Mouse (Mus musculus) adrenal gland, adult 2 months (tissue): ENCODE measurements around the gene Gbp2. TPM values are rescaled to one million over a fixed set of nuclear protein-coding genes. Genes with fewer than 3 reads are reported as not detected.

Source experiments
- microRNA-seq, 2 experiments: library from miRNA; unstranded; fragments of <30 nt; microRNA quantifications; one replicate each; pipeline ENCODE4 v1.2.0; 2021
- polyA plus RNA-seq: library from polyadenylated mRNA; depleted of rRNA; stranded (reverse); fragments of >200 nt; gene quantifications from 2 replicates; pipeline ENCODE4 v1.2.3, GENCODE M21; 2012; rRNA removed
- total RNA-seq, 2 experiments: library from RNA; stranded (reverse); gene quantifications; 2 replicates each; pipeline ENCODE4 v1.2.3; 2021

Gene Gbp2
- total and polyA plus RNA-seq, 3 experiments = 9.5 to 20.6 (median 18.6) TPM

Small RNAs within 50 kb of the gene (microRNA-seq; reads per million reads assigned to microRNA genes)
- 0 reads per million in 2 experiments for gene Mir6381

Other genes with a start within 250 kb of the Gbp2 start
- 100 to 1,000 TPM in 1 of 2 experiments, 10 to 100 TPM in 1; 36.0 to 107 TPM for gene Pdlim5, start 224.9 kb upstream of the Gbp2 start, total RNA-seq
- 38.6 and 67.5 TPM in 2 replicates for gene Pdlim5, start 224.9 kb upstream of the Gbp2 start, polyA plus RNA-seq
- gene Gbp5, start 126.6 kb upstream of the Gbp2 start, total RNA-seq = 1 to 10 TPM; 3.0 to 6.5 TPM
- 0.53 and 0.61 TPM in 2 replicates for gene Gbp5, start 126.6 kb upstream of the Gbp2 start, polyA plus RNA-seq
- 10 to 100 TPM; 13.5 to 16.4 TPM for gene Gbp7, start 90.3 kb upstream of the Gbp2 start, total RNA-seq
- 1.3 and 2.5 TPM in 2 replicates for gene Gbp7, start 90.3 kb upstream of the Gbp2 start, polyA plus RNA-seq
- 10 to 100 TPM in 1 of 2 experiments, 1 to 10 TPM in 1; 10.0 to 10.7 TPM for gene Gbp3, start 60.6 kb upstream of the Gbp2 start, total RNA-seq
- 18.0 and 23.8 TPM in 2 replicates for gene Gbp3, start 60.6 kb upstream of the Gbp2 start, polyA plus RNA-seq
- under 1 TPM; 0.29 to 0.62 TPM for gene Gbp2b, start 25.8 kb upstream of the Gbp2 start, total RNA-seq
- 0.03 TPM in 1 of 2 replicates, not detected in the other for gene Gbp2b, start 25.8 kb upstream of the Gbp2 start, polyA plus RNA-seq
- gene Kyat3, start 80.4 kb downstream of the Gbp2 start, total RNA-seq = 10 to 100 TPM; 30.7 to 36.2 TPM
- gene Kyat3, start 80.4 kb downstream of the Gbp2 start, polyA plus RNA-seq = 1.5 and 2.5 TPM in 2 replicates
- 10 to 100 TPM; 58.6 to 69.1 TPM for gene Gtf2b, start 144.4 kb downstream of the Gbp2 start, total RNA-seq
- gene Gtf2b, start 144.4 kb downstream of the Gbp2 start, polyA plus RNA-seq = 9.3 and 12.4 TPM in 2 replicates